Mouse (Mus musculus): ENCODE measurements around the gene Cfd.

Cfd gene

GRCm38 (mm10) chr10:79890670-79891069 is at the start of gene Cfd:
Gene Cfd (plus strand): TSS chr10:79890853.
- DNase-seq (ENCODE audit: low spot score in 2 of 2): no peak

- no peak for DNase-seq (ENCODE audit: low spot score in 2 of 2)
Observed at GRCm38 (mm10) chr10:79842322-79842721, 48.3 kb upstream of the Cfd start.

GRCm38 (mm10) chr10:79843476-79843875 is 47.2 kb upstream of the Cfd start:
- DNase-seq (ENCODE audit: low spot score in 2 of 2): no peak

GRCm38 (mm10) chr10:79846553-79846952 is 44.1 kb upstream of the Cfd start:
- DNase-seq (ENCODE audit: low spot score in 2 of 2): no peak

GRCm38 (mm10) chr10:79849941-79850628 is 40.6 kb upstream of the Cfd start:
- DNase-seq (ENCODE audit: low spot score in 2 of 2): no peak

GRCm38 (mm10) chr10:79851653-79852052 is 39.0 kb upstream of the Cfd start:
- no peak for DNase-seq (ENCODE audit: low spot score in 2 of 2)

- no peak for DNase-seq (ENCODE audit: low spot score in 2 of 2)
Observed at GRCm38 (mm10) chr10:79852107-79852789, 38.4 kb upstream of the Cfd start.

- peak in 1 of 2 experiments; percentile 34 for DNase-seq (ENCODE audit: low spot score in 2 of 2)
Observed at GRCm38 (mm10) chr10:79852827-79853226, 37.8 kb upstream of the Cfd start.

GRCm38 (mm10) chr10:79853392-79853791 is 37.3 kb upstream of the Cfd start:
- DNase-seq (ENCODE audit: low spot score in 2 of 2): peak; percentile 91 to 96

GRCm38 (mm10) chr10:79853860-79854795 is 36.5 kb upstream of the Cfd start, which contains the start of gene Ptbp1:
Gene Ptbp1 (plus strand): TSS chr10:79854427.
- peak; percentile 98 to 99 for DNase-seq (ENCODE audit: low spot score in 2 of 2)

GRCm38 (mm10) chr10:79854801-79855541 is 35.7 kb upstream of the Cfd start:
- peak in 1 of 2 experiments; percentile 62 for DNase-seq (ENCODE audit: low spot score in 2 of 2)

GRCm38 (mm10) chr10:79855558-79856184 is 35.0 kb upstream of the Cfd start:
- DNase-seq (ENCODE audit: low spot score in 2 of 2): no peak

- DNase-seq (ENCODE audit: low spot score in 2 of 2): no peak
Observed at GRCm38 (mm10) chr10:79856280-79856679, 34.4 kb upstream of the Cfd start.

GRCm38 (mm10) chr10:79856704-79857451 is 33.8 kb upstream of the Cfd start:
- no peak for DNase-seq (ENCODE audit: low spot score in 2 of 2)

- peak; percentile 57 to 72 for DNase-seq (ENCODE audit: low spot score in 2 of 2)
Observed at GRCm38 (mm10) chr10:79857452-79857811, 33.2 kb upstream of the Cfd start.

- DNase-seq (ENCODE audit: low spot score in 2 of 2): no peak
Observed at GRCm38 (mm10) chr10:79857894-79858293, 32.8 kb upstream of the Cfd start.

GRCm38 (mm10) chr10:79858416-79859074 is 32.1 kb upstream of the Cfd start:
- peak in 1 of 2 experiments; percentile 38 for DNase-seq (ENCODE audit: low spot score in 2 of 2)

GRCm38 (mm10) chr10:79859116-79859515 is 31.5 kb upstream of the Cfd start:
- no peak for DNase-seq (ENCODE audit: low spot score in 2 of 2)

GRCm38 (mm10) chr10:79860079-79860911 is 30.4 kb upstream of the Cfd start:
- DNase-seq (ENCODE audit: low spot score in 2 of 2): no peak

All from urinary bladder, postnatal 36 days (tissue).